Mouse (Mus musculus) hindbrain, embryonic 12.5 days (tissue): Measurements from ENCODE around the gene Zbtb20. TPM values are rescaled to one million over a fixed set of nuclear protein-coding genes. Genes with fewer than 3 reads are reported as not detected.
"Not testable (repeated sequence)": the region's sequence is repeated elsewhere in the genome, so short reads cannot be mapped to it uniquely, and the experiment has no call there.

ENCODE experiments used
- ATAC-seq: fragments of 200-750 bp; cut with Nextera tagmentation; 2 replicates; pipeline ENCODE4 v1.8.0; 2017; ENCODE audit warnings: moderate TSS enrichment; ENCODE audit not compliant: low FRiP score
- H3K27ac ChIP-seq: fragments of 300-500 bp; sonication (generic); 2 replicates; pipeline ENCODE4 v1.5.1; 2016; ENCODE audit warnings: mild to moderate bottlenecking
- H3K27me3 ChIP-seq: fragments of 300-500 bp; sonication (generic); 2 replicates; pipeline ENCODE4 v1.6.1; 2016; ENCODE audit warnings: mild to moderate bottlenecking
- H3K36me3 ChIP-seq: fragments of 300-500 bp; sonication (generic); 2 replicates; pipeline ENCODE4 v1.6.1; 2016; ENCODE audit warnings: mild to moderate bottlenecking
- H3K4me1 ChIP-seq: fragments of 300-500 bp; sonication (generic); 2 replicates; pipeline ENCODE4 v1.6.1; 2016
- H3K4me2 ChIP-seq: fragments of 300-500 bp; sonication (generic); replicated peaks from 2 replicates; pipeline ENCODE4 v1.6.1; 2016; ENCODE audit warnings: mild to moderate bottlenecking
- H3K4me3 ChIP-seq: fragments of 300-500 bp; sonication (generic); 2 replicates; pipeline ENCODE4 v1.5.1; 2016; ENCODE audit warnings: mild to moderate bottlenecking
- H3K9ac ChIP-seq: fragments of 300-500 bp; sonication (generic); 2 replicates; pipeline ENCODE4 v1.6.1; 2016; ENCODE audit warnings: mild to moderate bottlenecking, moderate library complexity
- H3K9me3 ChIP-seq: fragments of 300-500 bp; sonication (generic); replicated peaks from 2 replicates; pipeline ENCODE4 v1.6.1; 2016; ENCODE audit warnings: mild to moderate bottlenecking
- WGBS: fragments of 180-500 bp; shearing (Covaris S2); methylation state at CpG from one replicate; pipeline ENCODE4 v1.1.7; 2016; 5-methylcytosine and 5-hydroxymethylcytosine counted together
- polyA plus RNA-seq: library from polyadenylated mRNA; unstranded; fragments of >200 nt; fragmentation: Nextera tagmentation; extraction: Ambion mirVana; gene quantifications from 2 replicates; pipeline ENCODE4 v1.2.1, GENCODE M21; 2016

The Zbtb20 gene
- polyA plus RNA-seq, 1 experiment from 2014 or later = 64.6 TPM

DNA sequence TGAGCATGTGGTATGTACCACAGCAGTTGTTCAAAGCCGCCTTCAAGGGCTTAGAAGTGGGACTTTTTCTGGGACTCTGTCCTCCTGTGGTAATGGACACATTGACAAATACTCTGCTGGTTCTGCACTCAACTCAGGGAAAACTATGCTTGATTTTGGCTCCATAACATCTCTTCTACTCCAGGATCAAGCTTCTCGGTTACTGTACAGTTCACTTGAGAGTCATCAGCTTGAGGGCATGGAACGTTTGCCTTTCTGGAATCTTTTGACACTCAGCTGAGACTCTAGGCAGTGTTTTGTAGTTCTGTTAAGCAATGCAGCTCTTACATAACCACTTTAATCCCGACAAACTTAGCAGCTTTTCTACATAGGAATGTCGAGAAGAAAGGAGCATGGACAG is 36.1 kb downstream of the Zbtb20 start:
- WGBS = 86% methylated on average over 5 of the region's 5 CpGs
- peaks cover 9% of the 10 kb centered on the region for H3K4me1 ChIP-seq
- no peaks in the 10 kb centered on the region for H3K9me3 ChIP-seq
- no peak overlapping the region for H3K9ac ChIP-seq
- H3K27me3 ChIP-seq = no peaks in the 10 kb centered on the region
- H3K4me3 ChIP-seq = no peak overlapping the region
- H3K4me2 ChIP-seq = no peak overlapping the region
- no peak for ATAC-seq
- no peak overlapping the region for H3K27ac ChIP-seq
- no peaks in the 10 kb centered on the region for H3K36me3 ChIP-seq

- Histone ChIP-seq H3K4me3 (no peak overlapping the region), H3K27ac (no peak overlapping the region), H3K9ac (no peak overlapping the region), H3K4me1 (0 out of 2 replicates have a peak, but pooled peaks cover 4% of the 10 kb centered on the region), H3K27me3 (no peaks in the 10 kb centered on the region), H3K36me3 (no peaks in the 10 kb centered on the region), H3K4me2 (no peak overlapping the region), H3K9me3 (no peaks in the 10 kb centered on the region)
- no peak for ATAC-seq
- 66% methylated on average over 8 of the region's 8 CpGs for WGBS
Observed at GRCm38 (mm10) chr16:42913291-42913690, 37.6 kb downstream of the Zbtb20 start.

GRCm38 (mm10) chr16:42914457-42915085 is 38.9 kb downstream of the Zbtb20 start:
- peak; percentile 64; the same call in 1 of the 2 replicates for ATAC-seq
- 53% methylated on average over 8 of the region's 8 CpGs for WGBS

GRCm38 (mm10) chr16:42919992-42920760 is 44.5 kb downstream of the Zbtb20 start:
- Histone ChIP-seq H3K9me3 (no peaks in the 10 kb centered on the region), H3K4me1 (no peaks in the 10 kb centered on the region), H3K36me3 (no peaks in the 10 kb centered on the region), H3K27me3 (no peaks in the 10 kb centered on the region), H3K4me2 (no peak overlapping the region), H3K27ac (no peak overlapping the region), H3K9ac (no peak overlapping the region), H3K4me3 (no peak overlapping the region)
- 89% methylated on average over 5 of the region's 5 CpGs for WGBS
- no peak for ATAC-seq

More at GRCm38 (mm10) chr16:42914457-42915085, 38.9 kb downstream of the Zbtb20 start:
- Histone ChIP-seq H3K27ac (no peak overlapping the region), H3K27me3 (no peaks in the 10 kb centered on the region), H3K36me3 (no peaks in the 10 kb centered on the region), H3K4me3 (no peak overlapping the region), H3K9ac (no peak overlapping the region), H3K4me1 (0 out of 2 replicates have a peak, but pooled peaks cover 4% of the 10 kb centered on the region), H3K9me3 (no peaks in the 10 kb centered on the region), H3K4me2 (no peak overlapping the region)

DNA sequence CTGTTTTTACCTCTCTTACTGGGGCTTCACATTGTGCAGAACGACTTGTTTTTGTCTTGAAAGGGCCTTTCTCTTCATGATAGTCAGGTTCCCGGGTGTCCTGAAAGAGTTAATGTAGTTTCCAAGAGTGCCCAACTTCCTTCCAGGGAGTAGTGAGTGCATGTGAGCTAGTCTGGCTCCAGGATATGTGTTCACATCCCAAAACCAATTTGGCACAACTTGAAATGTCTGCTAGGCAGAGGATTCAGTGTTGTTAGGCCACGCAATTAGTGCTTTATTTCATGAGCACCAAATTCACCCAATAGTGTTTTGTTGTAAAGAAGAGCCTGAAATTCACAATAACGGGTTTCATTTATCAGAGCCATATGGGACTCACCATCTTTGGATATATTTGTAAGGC is 45.8 kb downstream of the Zbtb20 start:
- Histone ChIP-seq H3K9ac (no peak overlapping the region), H3K4me3 (no peak overlapping the region), H3K4me2 (no peak overlapping the region), H3K4me1 (no peaks in the 10 kb centered on the region), H3K36me3 (no peaks in the 10 kb centered on the region), H3K27me3 (no peaks in the 10 kb centered on the region), H3K9me3 (no peaks in the 10 kb centered on the region), H3K27ac (no peak overlapping the region)
- no peak for ATAC-seq
- 70% methylated on average over 4 of the region's 4 CpGs for WGBS

DNA sequence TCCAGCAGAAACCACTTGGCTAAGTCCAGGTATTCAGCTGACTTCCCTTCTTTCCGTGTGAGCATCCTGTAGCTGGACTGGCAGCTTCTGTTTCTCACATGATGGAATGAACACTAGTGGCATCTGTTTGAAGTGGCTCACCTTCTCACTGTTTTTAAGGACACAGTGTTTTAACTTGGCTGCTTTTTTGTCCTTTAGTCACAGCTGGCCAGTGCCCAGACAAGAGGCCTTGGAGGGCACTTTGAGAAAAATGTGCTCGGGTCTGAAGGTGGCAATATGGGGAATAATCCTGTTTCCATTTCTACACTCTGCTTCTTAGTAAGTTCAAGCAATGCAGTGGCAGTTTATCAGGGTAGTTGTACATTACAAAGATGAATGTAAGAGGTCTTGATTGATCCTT is 62.5 kb downstream of the Zbtb20 start:
- H3K9me3 ChIP-seq = no peaks in the 10 kb centered on the region
- no peak overlapping the region for H3K9ac ChIP-seq
- H3K27ac ChIP-seq = no peak overlapping the region
- no peaks in the 10 kb centered on the region for H3K4me1 ChIP-seq
- H3K27me3 ChIP-seq = no peaks in the 10 kb centered on the region
- no peaks in the 10 kb centered on the region for H3K36me3 ChIP-seq
- WGBS = 70% methylated on average over 2 of the region's 2 CpGs
- no peak overlapping the region for H3K4me2 ChIP-seq
- H3K4me3 ChIP-seq = no peak overlapping the region
- no peak for ATAC-seq

DNA sequence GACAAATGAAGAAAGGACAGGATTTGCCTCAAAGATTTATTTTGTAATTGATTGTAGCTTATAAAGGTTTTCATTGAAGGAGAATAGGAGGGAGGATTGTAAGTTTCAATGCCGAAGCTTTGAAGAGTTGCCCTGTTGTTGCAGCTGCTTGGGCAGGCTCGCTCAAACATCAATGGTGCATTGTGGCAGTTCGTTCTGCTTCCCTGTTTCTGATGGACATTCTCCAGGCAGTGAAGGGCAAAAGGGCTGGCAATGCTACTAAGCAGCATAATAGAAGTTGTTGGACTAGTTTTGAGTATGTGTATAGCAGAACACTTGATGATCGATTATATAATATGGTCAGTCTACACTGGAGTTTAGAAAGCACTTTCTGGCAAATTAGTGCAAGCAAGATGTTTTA is 71.3 kb downstream of the Zbtb20 start:
- H3K27ac ChIP-seq = no peak overlapping the region
- no peaks in the 10 kb centered on the region for H3K4me1 ChIP-seq
- H3K4me3 ChIP-seq = no peak overlapping the region
- ATAC-seq = no peak
- WGBS = 32% methylated on average over 4 of the region's 4 CpGs
- no peak overlapping the region for H3K9ac ChIP-seq
- no peaks in the 10 kb centered on the region for H3K9me3 ChIP-seq
- no peak overlapping the region for H3K4me2 ChIP-seq
- no peaks in the 10 kb centered on the region for H3K27me3 ChIP-seq
- H3K36me3 ChIP-seq = no peaks in the 10 kb centered on the region

GRCm38 (mm10) chr16:42955401-42955800 is 79.7 kb downstream of the Zbtb20 start:
- WGBS = 95% methylated on average over 17 of the region's 17 CpGs
- H3K4me3 ChIP-seq, H3K36me3 ChIP-seq, H3K4me2 ChIP-seq, H3K27ac ChIP-seq, H3K27me3 ChIP-seq, H3K9ac ChIP-seq, H3K4me1 ChIP-seq, ATAC-seq, H3K9me3 ChIP-seq: not testable (repeated sequence)

DNA sequence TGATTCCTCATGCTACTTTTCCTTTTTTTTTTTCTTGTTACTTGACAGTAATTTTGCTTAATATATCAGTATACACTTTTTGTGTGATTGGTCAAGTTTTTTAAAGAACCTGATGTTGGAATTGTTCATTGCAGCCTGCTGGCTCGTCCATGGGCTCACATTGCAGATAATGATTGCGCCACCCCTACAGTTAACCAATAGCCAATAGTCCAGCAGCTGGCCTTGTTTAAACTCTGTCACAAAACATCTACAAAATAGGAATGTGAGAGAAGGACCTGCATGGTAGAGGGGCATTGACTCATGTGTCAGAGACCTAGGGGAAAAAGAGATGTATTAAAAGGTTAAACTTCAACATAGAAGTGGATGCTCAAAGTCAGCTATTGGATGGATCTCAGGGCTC is 97.2 kb downstream of the Zbtb20 start:
- Histone ChIP-seq H3K27me3 (no peaks in the 10 kb centered on the region), H3K4me1 (no peaks in the 10 kb centered on the region), H3K9ac (no peak overlapping the region), H3K36me3 (no peaks in the 10 kb centered on the region), H3K27ac (no peak overlapping the region), H3K4me3 (no peak overlapping the region), H3K4me2 (no peak overlapping the region), H3K9me3 (no peaks in the 10 kb centered on the region)
- 88% methylated on average over 2 of the region's 2 CpGs for WGBS
- no peak for ATAC-seq

DNA sequence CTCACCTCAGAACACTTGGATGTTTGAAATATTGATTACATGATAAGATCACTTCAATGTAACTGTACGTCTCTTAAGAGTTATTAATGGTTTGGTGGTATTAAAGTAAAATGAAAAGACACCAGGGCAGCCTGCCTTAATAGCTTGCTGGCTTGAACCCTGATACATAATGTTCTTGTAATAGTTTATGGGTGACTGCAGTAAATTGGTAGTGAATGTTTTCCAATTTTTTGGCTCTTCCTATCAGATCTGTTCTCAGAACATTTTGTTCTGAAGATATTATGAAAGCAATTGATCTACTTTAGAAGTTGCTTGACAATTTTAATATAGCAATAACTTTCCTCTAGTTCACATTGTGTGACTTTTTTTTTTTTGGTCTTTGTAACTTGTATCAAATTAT is 123.2 kb downstream of the Zbtb20 start:
- Histone ChIP-seq H3K9ac (no peak overlapping the region), H3K27me3 (no peaks in the 10 kb centered on the region), H3K27ac (no peak overlapping the region), H3K4me3 (no peak overlapping the region), H3K4me2 (no peak overlapping the region), H3K9me3 (no peaks in the 10 kb centered on the region), H3K4me1 (no peaks in the 10 kb centered on the region), H3K36me3 (no peaks in the 10 kb centered on the region)
- no peak for ATAC-seq
- WGBS = 82% methylated on average over 1 of the region's 1 CpGs

GRCm38 (mm10) chr16:43026351-43026750 is 150.7 kb downstream of the Zbtb20 start:
- Histone ChIP-seq H3K4me3 (no peak overlapping the region), H3K4me1 (no peaks in the 10 kb centered on the region), H3K9ac (no peak overlapping the region), H3K36me3 (no peaks in the 10 kb centered on the region), H3K27ac (no peak overlapping the region), H3K4me2 (no peak overlapping the region), H3K27me3 (no peaks in the 10 kb centered on the region), H3K9me3 (no peaks in the 10 kb centered on the region)
- WGBS = 79% methylated on average over 2 of the region's 2 CpGs
- no peak for ATAC-seq

DNA sequence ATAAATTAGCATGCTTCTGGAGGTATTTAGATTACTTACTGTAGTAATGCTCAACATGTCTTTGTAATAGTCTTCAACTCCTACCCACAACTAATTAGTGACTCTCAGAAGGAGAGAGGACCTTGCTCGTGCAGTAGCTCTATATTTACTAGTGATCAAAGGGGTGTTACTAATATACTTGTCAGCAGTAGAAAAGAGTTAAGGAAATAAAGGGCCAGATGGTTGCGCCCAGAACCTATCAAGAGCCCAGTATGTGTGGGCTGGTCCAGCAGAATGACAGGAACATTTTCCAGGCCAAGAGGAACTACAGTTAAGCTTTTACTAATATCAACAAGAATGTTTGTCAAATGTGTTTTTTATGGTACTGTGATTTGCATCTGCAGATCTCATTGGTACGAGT is 153.6 kb downstream of the Zbtb20 start:
- 64% methylated on average over 3 of the region's 3 CpGs for WGBS
- no peaks in the 10 kb centered on the region for H3K36me3 ChIP-seq
- no peaks in the 10 kb centered on the region for H3K27me3 ChIP-seq
- no peak overlapping the region for H3K4me2 ChIP-seq
- no peaks in the 10 kb centered on the region for H3K9me3 ChIP-seq
- no peak overlapping the region for H3K4me3 ChIP-seq
- no peak overlapping the region for H3K9ac ChIP-seq
- no peaks in the 10 kb centered on the region for H3K4me1 ChIP-seq
- no peak for ATAC-seq
- no peak overlapping the region for H3K27ac ChIP-seq

GRCm38 (mm10) chr16:43035709-43036108 is 160.0 kb downstream of the Zbtb20 start:
- H3K9me3 ChIP-seq = no peaks in the 10 kb centered on the region
- H3K27me3 ChIP-seq = no peaks in the 10 kb centered on the region
- H3K9ac ChIP-seq = no peak overlapping the region
- ATAC-seq = no peak
- no peaks in the 10 kb centered on the region for H3K4me1 ChIP-seq
- H3K4me3 ChIP-seq = no peak overlapping the region
- WGBS = 67% methylated on average over 6 of the region's 6 CpGs
- H3K27ac ChIP-seq = no peak overlapping the region
- H3K36me3 ChIP-seq = no peaks in the 10 kb centered on the region
- no peak overlapping the region for H3K4me2 ChIP-seq
